Mouse (Mus musculus) liver, embryonic 14.5 days (tissue): Measurements from ENCODE around the gene Plcb4.

Experiments
- CTCF ChIP-seq: IDR thresholded peaks from 2 replicates; pipeline ENCODE4 v1.5.1; 2016; ENCODE audit warnings: antibody characterized with exemption, low read depth, control low read depth
- EP300 ChIP-seq: IDR thresholded peaks from 2 replicates; pipeline ENCODE4 v1.6.1; 2016; ENCODE audit warnings: antibody characterized with exemption, low read depth

GRCm38 (mm10) chr2:135663785-135664184 is 5.0 kb downstream of the Plcb4 start:
- no peak for TF ChIP-seq CTCF
- TF ChIP-seq EP300, result no peak
